Comparison of ENCODE assay signal across 8 mouse cellular contexts in genomic region chr9:42123713-42124576, GRCm38 (mm10). TPM values are rescaled to one million over a fixed set of nuclear protein-coding genes. Genes with fewer than 3 reads are reported as not detected.
DNase-seq lines count a peak whose midpoint lies in the region; ATAC-seq and TF ChIP-seq lines count a peak whose summit lies in the region.

Sorl1 (minus strand) TSS chr9:42124297.

- peak within 1 kb of the TSS; percentile 77 for H3K9ac ChIP-seq in intestine, embryonic 14.5 days (ENCODE audit: low read length)

- peak within 1 kb of the TSS; percentile 79 for H3K4me3 ChIP-seq in intestine, embryonic 14.5 days (ENCODE audit: low read depth, low read length)
- H3K4me3 ChIP-seq in small intestine, adult 2 months (ENCODE audit: low read depth, low read length): peak within 1 kb of the TSS; percentile 75

- no peaks in the 10 kb centered on the region; the same call in 1 of the 2 replicates for H3K4me1 ChIP-seq in intestine, embryonic 14.5 days (replicated peaks; ENCODE audit: control insufficient read depth, insufficient read depth, low read length)
- H3K4me1 ChIP-seq in small intestine, adult 2 months (ENCODE audit: control insufficient read depth, insufficient read depth, insufficient read length, low read length): peaks cover 20% of the 10 kb centered on the region

- no peaks in the 10 kb centered on the region for H3K36me3 ChIP-seq in intestine, embryonic 14.5 days (ENCODE audit: control insufficient read depth, insufficient read depth, low read length)
- H3K36me3 ChIP-seq in small intestine, adult 2 months (ENCODE audit: control insufficient read depth, insufficient read depth, low read length): no peaks in the 10 kb centered on the region

- peak; percentile 41; the same call in 1 of the 2 replicates for TF ChIP-seq CTCF in small intestine, adult 2 months (IDR thresholded peaks at IDR 0.05; ENCODE audit: extremely low read depth, insufficient read length, insufficient replicate concordance, low read depth, low read length)

- ATAC-seq in intestine, embryonic 14.5 days (replicated peaks; ENCODE audit: low FRiP score, low TSS enrichment, low read depth): peak; percentile 85

- no peaks in the 10 kb centered on the region for H3K27me3 ChIP-seq in intestine, embryonic 14.5 days (replicated peaks; ENCODE audit: control insufficient read depth, insufficient read depth, low read length)
- H3K27me3 ChIP-seq in small intestine, adult 2 months (ENCODE audit: control insufficient read depth, insufficient read depth, low read length): no peaks in the 10 kb centered on the region

- H3K27ac ChIP-seq in intestine, embryonic 14.5 days (ENCODE audit: low read depth): peak within 1 kb of the TSS; percentile 27; the same call in 1 of the 2 replicates
- peak within 1 kb of the TSS; percentile 31; the same call in 1 of the 2 replicates for H3K27ac ChIP-seq in small intestine, adult 2 months (ENCODE audit: insufficient read depth, low read depth, low read length)

- no peak for TF ChIP-seq POLR2A in small intestine, adult 2 months (IDR thresholded peaks at IDR 0.05; ENCODE audit: low read depth, low read length)

- H3K4me2 ChIP-seq in intestine, embryonic 14.5 days (ENCODE audit: low read length): peak within 1 kb of the TSS; percentile 97

- intact Hi-C loops in left cerebral cortex, postnatal 36 days (cut with DNase I): loop anchor here (2.0 to 5.0 kb wide), 3 partner anchors 42 to 117 kb away; no protein-coding TSS in a partner anchor

- H3K9me3 ChIP-seq in intestine, embryonic 14.5 days (ENCODE audit: control insufficient read depth, low read length): no peaks in the 10 kb centered on the region

- under 1% methylated on average over 80 of the region's 94 CpGs for WGBS in intestine, embryonic 14.5 days
- WGBS in small intestine, adult 2 months: under 1% methylated on average over 74 of the region's 94 CpGs

- DNase-seq in adrenal gland, adult 2 months: peak; percentile 84
- peak; percentile 29 for DNase-seq in embryo, embryonic 11.5 days (ENCODE audit: low read depth, low spot score)
- peak; percentile 57 to 74 for DNase-seq in gastrocnemius, postnatal 4 days (ENCODE audit: low spot score in 2 of 2)
- peak; percentile 84 for DNase-seq in intestine, embryonic 14.5 days (ENCODE audit: low spot score)
- peak; percentile 71 to 81 for DNase-seq in left cerebral cortex, postnatal 36 days (ENCODE audit: low spot score in 2 of 2)
- DNase-seq in mesoderm, embryonic 11.5 days (ENCODE audit: low read depth, low spot score): peak; percentile 69
- no peak for DNase-seq in adipocyte (ENCODE audit: low spot score)

RNA-seq across cellular contexts. Expression of gene Sorl1, which starts in this region (rescaled TPM):
- 10 to 100 TPM; 20.7 to 27.2 TPM for total RNA-seq in adrenal gland, adult 2 months (2021)
- 11.4 and 13.4 TPM in 2 replicates for polyA plus RNA-seq in adrenal gland, adult 2 months (2012; rRNA removed)
- 10 to 100 TPM in 1 of 2 experiments, 1 to 10 TPM in 1; 9.6 to 12.9 TPM for total RNA-seq in gastrocnemius, postnatal 4 days (2021)
- polyA plus RNA-seq in intestine, embryonic 14.5 days (2014; fragmentation: Nextera tagmentation; extraction: Ambion mirVana): 11.7 and 12.2 TPM in 2 replicates
- 100 to 1,000 TPM; 205 to 221 TPM for total RNA-seq in left cerebral cortex, postnatal 36 days (2021)
- 9.6 and 16.1 TPM in 2 replicates for polyA plus RNA-seq in small intestine, adult 2 months (2012; rRNA removed)

Comparison
In these comparisons a context has a peak if more than half of its experiments do, and no peak if none do; other contexts are left out.
1. RNA of gene Sorl1 (total RNA-seq): 205 to 221 TPM in left cerebral cortex, postnatal 36 days; 20.7 to 27.2 TPM in adrenal gland, adult 2 months and 9.6 to 12.9 TPM in gastrocnemius, postnatal 4 days; every median in the first group is over 4 times any median in the second.